Mouse (Mus musculus) cortical plate, adult 2 months (tissue): ENCODE data around the gene Prdm10. TPM values are rescaled to one million over a fixed set of nuclear protein-coding genes. Genes with fewer than 3 reads are reported as not detected.

Experiments used
- H3K27ac ChIP-seq: fragments of 200-500 bp; 2 replicates; pipeline ENCODE4 v1.5.1; 2012; ENCODE audit warnings: low read length, control low read depth, inconsistent platforms; ENCODE audit not compliant: insufficient read depth
- H3K4me1 ChIP-seq: fragments of 200-500 bp; 2 replicates; pipeline ENCODE4 v1.6.1; 2011; ENCODE audit warnings: low read length; ENCODE audit not compliant: control insufficient read depth, insufficient read depth
- H3K4me3 ChIP-seq: fragments of 200-500 bp; 2 replicates; pipeline ENCODE4 v1.5.1; 2011; ENCODE audit warnings: mild to moderate bottlenecking, low read length, control low read depth; ENCODE audit not compliant: insufficient read depth
- CTCF ChIP-seq: fragments of 200-500 bp; IDR thresholded peaks from 2 replicates; pipeline ENCODE4 v1.5.1; 2011; ENCODE audit warnings: mild to moderate bottlenecking, control low read depth, low read length; ENCODE audit not compliant: insufficient read depth; ENCODE audit errors: extremely low read depth
- POLR2A ChIP-seq: fragments of 200-500 bp; IDR thresholded peaks from 2 replicates; pipeline ENCODE4 v1.6.1; 2011; ENCODE audit warnings: mild to moderate bottlenecking, low read length, control low read depth; ENCODE audit not compliant: insufficient read depth; ENCODE audit errors: extremely low read depth
- polyA plus RNA-seq: library from polyadenylated mRNA; depleted of rRNA; stranded (reverse); fragments of >200 nt; gene quantifications from 2 replicates; pipeline ENCODE4 v1.2.3, GENCODE M21; 2012

The Prdm10 gene
- polyA plus RNA-seq, 1 experiment, result 18.1 TPM

DNA sequence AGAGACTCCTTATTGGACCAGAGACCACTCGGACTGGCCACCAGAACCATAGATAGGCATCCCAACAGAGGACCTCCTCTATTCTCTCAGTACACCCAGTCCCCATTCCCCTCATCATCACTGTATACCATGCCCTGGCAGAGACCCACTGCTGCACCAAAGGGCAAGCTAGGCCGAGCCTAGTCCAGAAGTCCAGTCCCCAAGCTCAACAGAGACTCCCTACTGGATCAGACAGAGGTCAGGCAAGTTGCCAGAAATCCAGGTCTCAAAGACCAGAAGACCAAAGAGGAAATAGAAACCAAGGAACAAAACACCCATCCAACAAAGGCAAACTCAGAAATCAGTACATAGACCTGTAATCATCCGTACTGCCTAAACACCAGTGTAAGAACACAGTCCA, 91.4 kb downstream of the Prdm10 start:
- H3K4me1 ChIP-seq, result no peaks in the 10 kb centered on the region
- H3K4me3 ChIP-seq, result no peak overlapping the region
- H3K27ac ChIP-seq, result no peak overlapping the region
- no peak for TF ChIP-seq POLR2A
- no peak for TF ChIP-seq CTCF

DNA sequence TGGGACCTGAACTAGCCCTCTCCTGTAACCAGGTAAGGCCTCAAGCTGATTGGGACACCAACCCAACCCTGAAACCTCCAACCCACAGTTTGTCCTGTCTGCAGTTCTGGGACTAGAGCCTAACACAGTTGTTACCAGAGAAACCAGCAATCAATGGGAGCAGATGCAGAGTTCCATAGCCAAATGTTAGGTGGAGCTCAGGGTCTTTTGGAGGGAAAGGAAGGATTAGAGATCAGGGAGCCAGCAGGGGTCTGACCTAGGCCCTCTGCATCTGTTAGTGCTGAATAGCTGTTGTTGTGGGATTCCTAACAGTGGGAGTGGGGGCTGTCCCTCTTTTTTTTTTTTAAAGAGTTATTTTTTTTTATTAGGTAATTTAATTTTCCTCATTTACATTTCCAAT, 96.3 kb downstream of the Prdm10 start:
- H3K4me1 ChIP-seq, result no peaks in the 10 kb centered on the region
- no peak overlapping the region for H3K27ac ChIP-seq
- TF ChIP-seq CTCF (no peak), POLR2A (no peak)
- H3K4me3 ChIP-seq, result no peak overlapping the region

DNA sequence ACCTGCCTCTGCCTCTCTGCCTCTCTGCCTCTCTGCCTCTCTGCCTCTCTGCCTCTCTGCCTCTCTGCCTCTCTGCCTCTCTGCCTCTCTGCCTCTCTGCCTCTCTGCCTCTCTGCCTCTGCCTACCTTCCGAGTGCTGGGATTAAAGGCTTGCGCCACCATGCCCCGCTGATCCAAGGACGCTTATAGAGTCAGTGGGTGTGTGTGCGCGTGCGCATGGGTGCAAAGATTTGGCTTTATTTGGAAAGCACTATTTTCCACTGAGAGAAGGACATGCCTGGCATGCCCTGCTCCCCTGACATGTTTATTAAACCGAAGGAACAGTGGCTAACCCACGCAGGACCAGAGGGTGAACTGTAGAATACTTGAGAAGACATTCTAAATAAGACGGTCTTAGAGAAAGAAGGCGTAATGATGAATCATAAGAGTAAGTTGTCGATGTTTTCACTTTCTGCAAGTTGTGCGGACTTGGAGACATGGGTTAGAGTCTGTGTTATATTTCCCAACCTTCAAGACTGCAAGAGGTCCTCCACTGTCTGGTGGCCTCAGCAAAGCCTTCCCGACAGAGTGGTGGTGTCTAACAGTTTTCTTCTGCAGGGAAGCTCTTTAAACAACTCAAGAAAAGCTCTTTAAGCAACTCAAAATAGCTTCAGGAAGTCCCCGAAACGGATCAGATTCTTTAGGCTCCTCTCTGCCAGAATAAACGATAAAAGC, 104.6 kb downstream of the Prdm10 start:
- H3K4me1 ChIP-seq, result peaks cover 5% of the 10 kb centered on the region
- H3K4me3 ChIP-seq, result no peak overlapping the region; the same call in 1 of the 2 replicates
- TF ChIP-seq CTCF (no peak), POLR2A (no peak)
- no peak overlapping the region for H3K27ac ChIP-seq

DNA sequence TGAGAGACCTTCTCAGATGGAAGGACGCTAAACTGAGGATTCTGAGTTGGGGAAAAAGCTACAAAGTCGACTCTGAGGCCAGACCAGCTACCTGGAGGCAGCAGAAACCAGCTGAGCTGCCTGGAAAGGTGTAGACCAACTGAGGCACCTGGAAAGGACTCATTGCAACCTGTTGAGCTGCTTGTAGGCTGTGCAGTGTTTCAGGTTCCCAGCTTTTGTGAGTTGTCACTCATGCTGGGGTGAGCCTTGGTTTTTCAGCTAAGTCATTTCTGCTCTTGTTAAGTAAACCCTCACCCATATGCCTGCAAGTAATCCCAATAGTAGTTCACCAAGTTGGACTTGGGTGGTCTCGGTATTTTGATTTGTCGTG, 105.1 kb downstream of the Prdm10 start:
- H3K27ac ChIP-seq, result peak overlapping the region; percentile 54; the same call in 1 of the 2 replicates
- H3K4me3 ChIP-seq, result peak overlapping the region; percentile 75
- H3K4me1 ChIP-seq, result peaks cover 5% of the 10 kb centered on the region
- TF ChIP-seq POLR2A (no peak), CTCF (no peak)

DNA sequence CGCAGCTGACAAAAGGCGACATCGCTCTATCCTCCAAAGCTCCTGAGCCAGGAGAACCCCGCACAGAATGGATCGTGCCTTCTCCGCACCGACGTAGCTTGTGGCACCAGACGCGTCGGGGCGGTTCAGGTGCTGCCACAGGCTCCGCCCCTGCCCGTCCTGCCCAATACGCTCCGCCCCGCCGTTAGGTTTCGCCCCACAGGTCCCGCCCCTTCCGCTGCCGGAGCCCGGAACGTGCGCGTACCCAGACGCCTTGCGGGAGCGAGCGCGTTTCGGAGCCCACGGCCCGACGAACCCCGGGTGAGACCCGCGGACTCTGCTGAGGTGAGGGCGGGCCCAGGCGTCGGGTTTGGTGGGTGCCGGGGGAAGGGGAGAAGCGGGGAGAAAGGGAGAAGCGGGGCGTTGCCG, 105.6 kb downstream of the Prdm10 start, which contains the start of gene Nfrkb:
Gene Nfrkb, plus strand, starts transcription at position 246 of the 408 bp plus-strand sequence.
- H3K4me1 ChIP-seq, result peaks cover 5% of the 10 kb centered on the region
- peak within 1 kb of the TSS; percentile 75 for H3K4me3 ChIP-seq
- H3K27ac ChIP-seq, result peak within 1 kb of the TSS; percentile 54; the same call in 1 of the 2 replicates
- TF ChIP-seq POLR2A (peak; percentile 93), CTCF (no peak)

DNA sequence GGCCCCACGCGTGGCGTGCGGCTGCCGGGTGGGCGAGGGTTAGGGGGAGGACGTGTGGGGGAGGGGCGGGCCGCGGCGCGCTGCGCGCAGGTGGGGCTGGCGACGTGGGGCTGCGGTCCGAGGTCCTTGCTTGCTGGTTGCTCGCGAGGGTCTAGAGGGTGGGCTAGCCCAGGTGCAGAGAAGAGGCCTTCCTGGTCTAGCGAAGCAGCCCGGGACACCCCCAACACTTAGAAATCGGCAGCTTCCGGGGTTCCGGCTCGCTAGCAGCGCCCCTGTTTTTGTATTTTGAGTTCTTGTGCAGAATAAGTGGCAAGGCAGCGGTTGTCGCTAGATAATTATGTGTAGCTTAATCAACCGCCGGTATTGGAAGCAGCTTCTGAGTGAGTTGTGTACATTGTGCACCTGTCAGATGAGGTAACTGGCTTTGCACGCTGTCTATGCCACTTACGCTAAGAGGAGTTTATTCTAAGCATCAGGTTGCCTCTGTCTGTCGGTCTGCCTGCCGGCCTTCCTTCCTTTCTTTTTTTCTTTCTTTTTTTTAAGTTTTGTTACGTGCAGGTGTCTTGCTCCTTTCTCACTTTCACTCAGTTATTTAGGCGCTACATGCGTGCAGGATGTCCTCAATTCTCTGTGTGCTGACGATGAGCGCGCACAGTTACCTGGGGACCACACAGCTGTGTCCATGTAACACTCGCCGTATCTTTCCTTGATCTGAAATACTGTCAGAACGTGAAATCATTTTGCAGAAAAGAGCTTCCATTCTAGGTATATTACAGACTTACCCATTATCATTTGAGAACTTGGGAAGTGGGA, 106.2 kb downstream of the Prdm10 start:
- TF ChIP-seq CTCF, result no peak
- TF ChIP-seq POLR2A, result no peak
- no peak overlapping the region for H3K27ac ChIP-seq

DNA sequence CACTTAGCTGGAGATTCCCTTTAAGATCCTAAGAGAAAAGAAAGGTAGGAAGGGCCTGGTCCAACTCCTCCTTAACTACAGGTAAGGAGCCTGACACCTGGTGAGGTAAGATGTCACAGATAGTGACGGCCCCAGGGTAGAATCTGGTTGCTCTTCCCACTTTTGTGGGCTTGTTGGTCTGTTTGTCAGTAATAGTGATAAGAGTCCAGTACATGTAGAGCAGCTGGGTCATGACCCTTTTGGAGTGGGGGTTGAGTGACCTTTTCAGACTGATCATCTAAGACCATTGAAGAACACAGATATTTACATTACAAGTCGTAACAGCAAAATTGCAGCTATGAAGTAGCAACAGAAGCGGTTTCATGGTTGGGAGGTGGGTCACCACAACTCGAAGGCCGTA, 106.9 kb downstream of the Prdm10 start:
- TF ChIP-seq CTCF (no peak), POLR2A (no peak)
- H3K4me1 ChIP-seq, result peaks cover 5% of the 10 kb centered on the region
- H3K4me3 ChIP-seq, result peak overlapping the region; percentile 75; the same call in 1 of the 2 replicates
- H3K27ac ChIP-seq, result no peak overlapping the region

More for the DNA sequence above, 106.2 kb downstream of the Prdm10 start:
- H3K4me3 ChIP-seq, result peak overlapping the region; percentile 75
- H3K4me1 ChIP-seq, result peaks cover 5% of the 10 kb centered on the region

DNA sequence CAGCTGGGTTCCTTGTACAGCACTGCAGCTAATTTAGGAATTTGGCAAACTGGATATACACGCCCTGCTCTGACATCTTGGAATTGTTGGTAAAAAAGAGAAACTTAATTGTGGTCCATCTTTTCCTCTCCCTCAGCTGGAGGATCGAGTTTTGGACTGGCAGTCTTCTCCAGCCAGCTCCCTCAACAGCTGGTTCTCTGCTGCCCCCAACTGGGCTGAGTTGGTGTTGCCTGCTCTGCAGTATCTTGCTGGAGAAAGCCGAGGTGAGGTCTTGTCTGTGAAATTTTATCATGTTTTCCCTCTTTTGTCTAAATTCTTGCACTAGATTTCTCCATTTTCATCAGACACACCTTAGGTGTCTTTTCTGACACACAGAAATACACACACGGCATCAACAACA, 120.1 kb downstream of the Prdm10 start:
- no peaks in the 10 kb centered on the region for H3K4me1 ChIP-seq
- H3K27ac ChIP-seq, result no peak overlapping the region
- H3K4me3 ChIP-seq, result no peak overlapping the region
- TF ChIP-seq CTCF (peak; percentile 73), POLR2A (no peak)

DNA sequence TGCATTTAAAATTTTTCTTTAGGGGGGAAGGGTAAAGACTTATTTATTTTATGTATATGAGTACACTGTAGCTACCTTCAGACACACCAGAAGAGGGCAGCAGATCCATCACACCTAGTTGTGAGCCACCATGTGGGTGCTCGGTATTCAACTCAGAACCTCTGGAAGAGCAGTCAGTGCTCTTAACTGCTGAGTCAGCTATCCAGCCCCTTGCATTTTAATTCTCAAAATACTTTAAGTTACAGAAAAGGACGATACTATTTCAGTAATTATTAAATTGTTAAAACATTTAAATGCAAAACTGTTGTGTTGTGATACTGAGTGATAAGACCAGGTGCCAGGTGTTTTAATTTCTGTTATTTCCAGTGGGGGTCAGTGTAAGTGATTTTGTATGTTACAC, 124.0 kb downstream of the Prdm10 start:
- Histone ChIP-seq H3K4me3 (no peak overlapping the region), H3K27ac (no peak overlapping the region), H3K4me1 (no peaks in the 10 kb centered on the region)
- no peak for TF ChIP-seq CTCF
- TF ChIP-seq POLR2A, result no peak
